ENCODE assay signal across 7 mouse cellular contexts in genomic region chr1:91365816-91366214, GRCm38 (mm10). TPM values are rescaled to one million over a fixed set of nuclear protein-coding genes. Genes with fewer than 3 reads are reported as not detected.
DNase-seq lines count a peak whose midpoint lies in the region; ATAC-seq lines count a peak whose summit lies in the region.

No protein-coding gene starts in this region.

- peak overlapping the region; percentile 42; the same call in 1 of the 2 replicates for H3K4me3 ChIP-seq in forebrain, embryonic 15.5 days
- H3K4me3 ChIP-seq in liver, embryonic 12.5 days, result peak overlapping the region; percentile 78
- peak overlapping the region; percentile 48 for H3K4me3 ChIP-seq in stomach, embryonic 15.5 days (replicated peaks)

- H3K9me3 ChIP-seq in forebrain, embryonic 15.5 days, result no peaks in the 10 kb centered on the region
- peaks cover 6% of the 10 kb centered on the region; the same call in 1 of the 2 replicates for H3K9me3 ChIP-seq in liver, embryonic 12.5 days (replicated peaks)
- no peaks in the 10 kb centered on the region for H3K9me3 ChIP-seq in stomach, embryonic 15.5 days

- H3K4me2 ChIP-seq in forebrain, embryonic 15.5 days (replicated peaks), result peak overlapping the region; percentile 76
- peak overlapping the region; percentile 98 for H3K4me2 ChIP-seq in liver, embryonic 12.5 days
- peak overlapping the region; percentile 92 for H3K4me2 ChIP-seq in stomach, embryonic 15.5 days

- 0 out of 2 replicates have a peak overlapping the region, but pooled peaks have one; percentile 42 for H3K9ac ChIP-seq in forebrain, embryonic 15.5 days (replicated peaks)
- peak overlapping the region; percentile 91 for H3K9ac ChIP-seq in liver, embryonic 12.5 days
- 0 out of 2 replicates have a peak overlapping the region, but pooled peaks have one; percentile 45 for H3K9ac ChIP-seq in stomach, embryonic 15.5 days

- no peaks in the 10 kb centered on the region; the same call in 1 of the 2 replicates for H3K27me3 ChIP-seq in forebrain, embryonic 15.5 days
- H3K27me3 ChIP-seq in liver, embryonic 12.5 days (replicated peaks), result peaks cover 14% of the 10 kb centered on the region; the same call in 1 of the 2 replicates
- no peaks in the 10 kb centered on the region for H3K27me3 ChIP-seq in stomach, embryonic 15.5 days (replicated peaks)

- 29% methylated on average over 8 of the region's 8 CpGs for WGBS in forebrain, embryonic 15.5 days
- WGBS in liver, embryonic 12.5 days (ENCODE audit: insufficient replicate concordance), result 30% methylated on average over 8 of the region's 8 CpGs
- 28% methylated on average over 8 of the region's 8 CpGs for WGBS in stomach, embryonic 15.5 days

- no peak for ATAC-seq in forebrain, embryonic 15.5 days (replicated peaks)
- ATAC-seq in liver, embryonic 12.5 days, result no peak
- ATAC-seq in stomach, embryonic 15.5 days (ENCODE audit: insufficient read depth, low FRiP score, low read depth), result no peak
- ATAC-seq in activated CD4-positive, CD25-positive, alpha-beta regulatory T cell, adult 4 months, result no peak

- H3K27ac ChIP-seq in forebrain, embryonic 15.5 days (replicated peaks), result no peak overlapping the region
- H3K27ac ChIP-seq in liver, embryonic 12.5 days, result no peak overlapping the region
- H3K27ac ChIP-seq in stomach, embryonic 15.5 days, result no peak overlapping the region

- peak; percentile 18 for DNase-seq in lung, postnatal 10 days
- no peak for DNase-seq in lung, postnatal 14 days
- no peak for DNase-seq in left cerebral cortex, adult 11 months (ENCODE audit: low spot score)

- H3K4me1 ChIP-seq in forebrain, embryonic 15.5 days, result peaks cover 12% of the 10 kb centered on the region
- H3K4me1 ChIP-seq in liver, embryonic 12.5 days, result peaks cover 30% of the 10 kb centered on the region
- peaks cover 6% of the 10 kb centered on the region; the same call in 1 of the 2 replicates for H3K4me1 ChIP-seq in stomach, embryonic 15.5 days

- H3K36me3 ChIP-seq in forebrain, embryonic 15.5 days, result no peaks in the 10 kb centered on the region; the same call in 1 of the 2 replicates
- peaks cover 26% of the 10 kb centered on the region for H3K36me3 ChIP-seq in liver, embryonic 12.5 days
- peaks cover 7% of the 10 kb centered on the region; the same call in 1 of the 2 replicates for H3K36me3 ChIP-seq in stomach, embryonic 15.5 days

RNA-seq across cellular contexts. Expression of gene Erfe, which starts 0.4 kb away (rescaled TPM):
- polyA plus RNA-seq in forebrain, embryonic 15.5 days (2015; fragmentation: Nextera tagmentation; extraction: Ambion mirVana), result 0.20 TPM in 2 replicates
- polyA plus RNA-seq in liver, embryonic 12.5 days (2016; fragmentation: Nextera tagmentation; extraction: Ambion mirVana), result 6.4 and 7.8 TPM in 2 replicates
- 3.2 and 3.7 TPM in 2 replicates for polyA plus RNA-seq in stomach, embryonic 15.5 days (2015; fragmentation: Nextera tagmentation; extraction: Ambion mirVana)
- not detected for polyA plus RNA-seq in activated CD4-positive, CD25-positive, alpha-beta regulatory T cell, adult 4 months (2017; shearing (Covaris generic))

RNA-seq across cellular contexts. Expression of gene Klhl30, which starts 15.0 kb away (rescaled TPM):
- polyA plus RNA-seq in forebrain, embryonic 15.5 days (2015; fragmentation: Nextera tagmentation; extraction: Ambion mirVana), result 0.08 TPM in 1 of 2 replicates, not detected in the other
- polyA plus RNA-seq in liver, embryonic 12.5 days (2016; fragmentation: Nextera tagmentation; extraction: Ambion mirVana), result 0.11 TPM in 1 of 2 replicates, not detected in the other
- polyA plus RNA-seq in stomach, embryonic 15.5 days (2015; fragmentation: Nextera tagmentation; extraction: Ambion mirVana), result 0.55 and 0.63 TPM in 2 replicates
- not detected for polyA plus RNA-seq in activated CD4-positive, CD25-positive, alpha-beta regulatory T cell, adult 4 months (2017; shearing (Covaris generic))

RNA-seq across cellular contexts. Expression of gene Ilkap, which starts 32.8 kb away (rescaled TPM):
- 167 and 177 TPM in 2 replicates for polyA plus RNA-seq in forebrain, embryonic 15.5 days (2015; fragmentation: Nextera tagmentation; extraction: Ambion mirVana)
- polyA plus RNA-seq in liver, embryonic 12.5 days (2016; fragmentation: Nextera tagmentation; extraction: Ambion mirVana), result 107 TPM in 2 replicates
- 119 and 128 TPM in 2 replicates for polyA plus RNA-seq in stomach, embryonic 15.5 days (2015; fragmentation: Nextera tagmentation; extraction: Ambion mirVana)
- 10 to 100 TPM; 37.7 to 41.9 TPM for polyA plus RNA-seq in activated CD4-positive, CD25-positive, alpha-beta regulatory T cell, adult 4 months (2017; shearing (Covaris generic))

RNA-seq across cellular contexts. Expression of gene Espnl, which starts 43.9 kb away (rescaled TPM):
- polyA plus RNA-seq in forebrain, embryonic 15.5 days (2015; fragmentation: Nextera tagmentation; extraction: Ambion mirVana), result 0.06 and 0.10 TPM in 2 replicates
- 0.05 and 0.07 TPM in 2 replicates for polyA plus RNA-seq in liver, embryonic 12.5 days (2016; fragmentation: Nextera tagmentation; extraction: Ambion mirVana)
- polyA plus RNA-seq in stomach, embryonic 15.5 days (2015; fragmentation: Nextera tagmentation; extraction: Ambion mirVana), result 0.04 TPM in 1 of 2 replicates, not detected in the other
- polyA plus RNA-seq in activated CD4-positive, CD25-positive, alpha-beta regulatory T cell, adult 4 months (2017; shearing (Covaris generic)), result not detected

RNA-seq across cellular contexts. Expression of gene Hes6, which starts 48.0 kb away (rescaled TPM):
- polyA plus RNA-seq in forebrain, embryonic 15.5 days (2015; fragmentation: Nextera tagmentation; extraction: Ambion mirVana), result 260 and 267 TPM in 2 replicates
- 31.9 and 32.4 TPM in 2 replicates for polyA plus RNA-seq in liver, embryonic 12.5 days (2016; fragmentation: Nextera tagmentation; extraction: Ambion mirVana)
- polyA plus RNA-seq in stomach, embryonic 15.5 days (2015; fragmentation: Nextera tagmentation; extraction: Ambion mirVana), result 82.9 and 89.5 TPM in 2 replicates
- 10 to 100 TPM; 14.6 to 17.3 TPM for polyA plus RNA-seq in activated CD4-positive, CD25-positive, alpha-beta regulatory T cell, adult 4 months (2017; shearing (Covaris generic))
